ENCODE assay signal across 12 mouse cellular contexts in the genomic region with DNA sequence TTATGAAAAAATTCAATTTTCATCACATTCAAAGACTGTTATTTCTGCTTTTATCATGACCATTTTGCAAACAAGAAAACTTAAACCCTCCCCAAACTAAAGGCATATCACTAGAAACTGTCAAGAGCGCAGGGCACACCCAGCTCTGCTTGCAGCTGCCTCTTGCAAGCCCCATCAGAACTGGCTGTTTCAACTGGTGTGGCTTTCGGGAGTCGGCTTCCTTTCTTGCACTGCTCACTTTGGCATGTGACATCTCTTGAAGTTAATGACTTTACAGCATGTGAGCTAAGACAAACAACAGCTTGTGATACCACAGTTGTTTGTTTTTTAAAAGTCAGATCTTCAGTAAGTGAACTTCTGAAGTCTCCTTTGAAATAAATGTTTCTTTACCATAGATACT.
A peak's percentile ranks its signal among the peaks of the same experiment; 100 is the strongest.
DNase-seq lines count a peak whose midpoint lies in the region; ATAC-seq and TF ChIP-seq lines count a peak whose summit lies in the region.
"Had no signal": no experiment of that assay in that cellular context is flagged by ENCODE, and none has a peak within 500 bp of the region (broad histone marks: within the 10 kb centered on the region; RNA-seq: fewer than 3 reads in every experiment).

No protein-coding gene starts in this region.

- 47% methylated on average over 3 of the region's 3 CpGs for WGBS in heart, embryonic 12.5 days
- 89% methylated on average over 3 of the region's 3 CpGs for WGBS in midbrain, postnatal 0 days

- H3K9me3 ChIP-seq in heart, embryonic 12.5 days (replicated peaks), result no peaks in the 10 kb centered on the region
- no peaks in the 10 kb centered on the region for H3K9me3 ChIP-seq in midbrain, postnatal 0 days (ENCODE audit: low read length)
- H3K9me3 ChIP-seq: hindbrain, embryonic 10.5 days; kidney, embryonic 15.5 days had no signal

- H3K27me3 ChIP-seq in heart, embryonic 12.5 days (replicated peaks), result no peaks in the 10 kb centered on the region
- no peaks in the 10 kb centered on the region for H3K27me3 ChIP-seq in midbrain, postnatal 0 days (ENCODE audit: insufficient read depth, low read length)
- H3K27me3 ChIP-seq: kidney, embryonic 15.5 days had no signal

- ATAC-seq in heart, embryonic 12.5 days (ENCODE audit: insufficient number of reproducible peaks, low FRiP score), result no peak
- ATAC-seq in midbrain, postnatal 0 days (ENCODE audit: low FRiP score), result no peak

- peak; percentile 96 for DNase-seq in heart, adult 11 months
- peak; percentile 6 for DNase-seq in ZHBTc4 (ENCODE audit: low read depth, low spot score)
- DNase-seq in induced T-regulatory cell, adult 2 months (ENCODE audit: low read depth), result peak; percentile 16
- DNase-seq in mesoderm, embryonic 11.5 days (ENCODE audit: low read depth, low spot score), result peak; percentile 4
- no peak for DNase-seq in midbrain, postnatal 0 days (ENCODE audit: low spot score)
- no peak for DNase-seq in adrenal gland, postnatal 14 days
- no peak for DNase-seq in left cerebral cortex, adult 8-10 months (ENCODE audit: low spot score in 2 of 2)
- DNase-seq: B cell, adult 2 months had no signal

- no peak overlapping the region for H3K27ac ChIP-seq in heart, embryonic 12.5 days (ENCODE audit: poor library complexity, severe bottlenecking)
- H3K27ac ChIP-seq in midbrain, postnatal 0 days (ENCODE audit: low read depth, low read length), result no peak overlapping the region
- H3K27ac ChIP-seq: hindbrain, embryonic 10.5 days; kidney, embryonic 15.5 days had no signal

- H3K9ac ChIP-seq in heart, embryonic 12.5 days, result no peak overlapping the region
- no peak overlapping the region for H3K9ac ChIP-seq in midbrain, postnatal 0 days (replicated peaks; ENCODE audit: low read length, poor library complexity, severe bottlenecking)
- H3K9ac ChIP-seq: kidney, embryonic 15.5 days had no signal

- H3K4me1 ChIP-seq in heart, embryonic 12.5 days (replicated peaks), result peaks cover 8% of the 10 kb centered on the region; the same call in 1 of the 2 replicates
- no peaks in the 10 kb centered on the region for H3K4me1 ChIP-seq in midbrain, postnatal 0 days (ENCODE audit: insufficient read depth, low read length)
- H3K4me1 ChIP-seq: hindbrain, embryonic 10.5 days had no signal

- no peak for TF ChIP-seq CTCF in midbrain, postnatal 0 days (IDR thresholded peaks at IDR 0.05)

- no peak overlapping the region for H3K4me3 ChIP-seq in heart, embryonic 12.5 days
- no peak overlapping the region for H3K4me3 ChIP-seq in midbrain, postnatal 0 days (ENCODE audit: low read depth, low read length)
- H3K4me3 ChIP-seq: hindbrain, embryonic 10.5 days; kidney, embryonic 15.5 days; myocyte had no signal

- H3K36me3 ChIP-seq in heart, embryonic 12.5 days, result peaks cover 15% of the 10 kb centered on the region
- H3K36me3 ChIP-seq in midbrain, postnatal 0 days (ENCODE audit: insufficient read depth, low read length), result no peaks in the 10 kb centered on the region

- H3K4me2 ChIP-seq in heart, embryonic 12.5 days, result no peak overlapping the region
- no peak overlapping the region for H3K4me2 ChIP-seq in midbrain, postnatal 0 days (ENCODE audit: low read depth, low read length, poor library complexity, severe bottlenecking)
- H3K4me2 ChIP-seq: kidney, embryonic 15.5 days had no signal

Comparison
In these comparisons a context has a peak if more than half of its experiments do, and no peak if none do; other contexts are left out.
1. DNase-seq: peak in heart, adult 11 months (single experiment), ZHBTc4 (single experiment), induced T-regulatory cell, adult 2 months (single experiment) and mesoderm, embryonic 11.5 days (single experiment); none in midbrain, postnatal 0 days (single experiment), adrenal gland, postnatal 14 days (single experiment) and left cerebral cortex, adult 8-10 months (0 of 2).